Comparison of ENCODE assay signal across 8 mouse cellular contexts in the genomic region with DNA sequence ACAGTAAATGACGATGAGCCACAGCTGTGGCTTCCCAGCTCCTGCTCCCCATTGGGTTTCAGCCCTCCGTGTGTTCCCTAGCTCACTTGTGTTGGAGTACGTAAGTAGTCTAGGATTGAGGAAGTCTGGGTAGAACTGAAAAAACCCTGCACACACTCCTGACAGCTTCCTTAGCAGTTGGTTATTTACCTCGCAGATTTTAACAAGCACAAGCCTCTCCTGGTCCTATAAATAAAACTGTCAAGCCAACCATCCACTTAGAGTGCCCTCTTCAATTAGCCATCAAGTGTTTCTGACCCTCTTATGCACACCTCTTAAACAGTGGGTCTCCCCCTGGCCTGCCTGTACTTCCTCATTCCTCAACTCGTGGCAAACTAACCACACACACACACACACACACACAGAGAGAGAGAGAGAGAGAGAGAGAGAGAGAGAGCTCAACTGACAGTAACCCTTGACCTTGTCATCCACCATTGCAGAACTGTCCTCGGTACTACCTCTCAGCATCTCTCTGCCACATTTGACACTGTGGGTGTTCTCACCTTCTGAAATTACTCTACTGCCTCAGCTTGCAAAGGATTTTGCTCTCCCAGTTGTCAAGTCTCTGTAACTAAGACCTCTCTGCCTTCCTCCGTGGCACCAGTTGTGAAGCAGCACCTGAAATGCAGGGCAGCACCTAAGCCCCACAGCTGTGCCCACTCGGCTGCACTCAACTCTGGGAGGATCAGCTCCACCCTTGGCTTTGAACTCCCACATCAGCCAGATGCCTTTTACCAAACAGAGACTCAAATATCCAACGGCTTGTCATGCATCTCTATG. TPM values are rescaled to one million over a fixed set of nuclear protein-coding genes. Genes with fewer than 3 reads are reported as not detected.
DNase-seq lines count a peak whose midpoint lies in the region; ATAC-seq lines count a peak whose summit lies in the region.

No protein-coding gene starts in this region.

- H3K4me2 ChIP-seq in embryonic facial prominence, embryonic 14.5 days (ENCODE audit: low read depth, low read length): peak overlapping the region; percentile 82
- peak overlapping the region; percentile 93 for H3K4me2 ChIP-seq in intestine, embryonic 14.5 days (ENCODE audit: low read length)

- no peak overlapping the region for H3K9ac ChIP-seq in embryonic facial prominence, embryonic 14.5 days (ENCODE audit: low read depth, low read length)
- H3K9ac ChIP-seq in intestine, embryonic 14.5 days (ENCODE audit: low read length): no peak overlapping the region; the same call in 1 of the 2 replicates

- H3K9me3 ChIP-seq in embryonic facial prominence, embryonic 14.5 days (ENCODE audit: control insufficient read depth, low read length): peaks cover 7% of the 10 kb centered on the region; the same call in 1 of the 2 replicates
- peaks cover 5% of the 10 kb centered on the region; the same call in 1 of the 2 replicates for H3K9me3 ChIP-seq in intestine, embryonic 14.5 days (ENCODE audit: control insufficient read depth, low read length)
- peaks cover 4% of the 10 kb centered on the region; the same call in 1 of the 2 replicates for H3K9me3 ChIP-seq in megakaryocyte, embryonic 14.5 days

- ATAC-seq in embryonic facial prominence, embryonic 14.5 days (ENCODE audit: low read depth): no peak
- ATAC-seq in intestine, embryonic 14.5 days (replicated peaks; ENCODE audit: low FRiP score, low TSS enrichment, low read depth): no peak

- 61% methylated on average over 9 of the region's 9 CpGs for WGBS in embryonic facial prominence, embryonic 14.5 days
- WGBS in intestine, embryonic 14.5 days: 59% methylated on average over 9 of the region's 9 CpGs

- peak overlapping the region; percentile 79; the same call in 1 of the 2 replicates for H3K27ac ChIP-seq in embryonic facial prominence, embryonic 14.5 days (replicated peaks; ENCODE audit: low read depth, low read length)
- peak overlapping the region; percentile 83 for H3K27ac ChIP-seq in intestine, embryonic 14.5 days (ENCODE audit: low read depth)

- DNase-seq in heart, adult 11 months: peak; percentile 91
- DNase-seq in heart, postnatal 14 days: no peak
- DNase-seq in embryonic facial prominence, embryonic 14.5 days (ENCODE audit: low spot score): no peak
- peak; percentile 51 for DNase-seq in intestine, embryonic 14.5 days (ENCODE audit: low spot score)
- DNase-seq in telencephalon, adult 2 months (ENCODE audit: low read depth, low spot score): peak; percentile 17
- DNase-seq in right cerebral cortex, postnatal 36 days (ENCODE audit: low spot score in 2 of 2): no peak
- DNase-seq in embryo, embryonic 10 days (ENCODE audit: low spot score): no peak

- H3K4me3 ChIP-seq in embryonic facial prominence, embryonic 14.5 days (ENCODE audit: low read depth, low read length): peak overlapping the region; percentile 97
- 0 out of 2 replicates have a peak overlapping the region, but pooled peaks have one; percentile 86 for H3K4me3 ChIP-seq in intestine, embryonic 14.5 days (ENCODE audit: low read depth, low read length)
- peak overlapping the region; percentile 92 for H3K4me3 ChIP-seq in megakaryocyte, embryonic 14.5 days (replicated peaks)

- H3K36me3 ChIP-seq in embryonic facial prominence, embryonic 14.5 days (ENCODE audit: control insufficient read depth, insufficient read depth, low read length): peaks cover 5% of the 10 kb centered on the region; the same call in 1 of the 2 replicates
- H3K36me3 ChIP-seq in intestine, embryonic 14.5 days (ENCODE audit: control insufficient read depth, insufficient read depth, low read length): 0 out of 2 replicates have a peak, but pooled peaks cover 4% of the 10 kb centered on the region
- H3K36me3 ChIP-seq in megakaryocyte, embryonic 14.5 days (replicated peaks; ENCODE audit: low read length): no peaks in the 10 kb centered on the region

- intact Hi-C loops in heart, postnatal 14 days (cut with DNase I): no loop called here

- no peaks in the 10 kb centered on the region for H3K27me3 ChIP-seq in embryonic facial prominence, embryonic 14.5 days (replicated peaks; ENCODE audit: control insufficient read depth, insufficient read depth, low read length)
- H3K27me3 ChIP-seq in intestine, embryonic 14.5 days (replicated peaks; ENCODE audit: control insufficient read depth, insufficient read depth, low read length): no peaks in the 10 kb centered on the region
- peaks cover 38% of the 10 kb centered on the region for H3K27me3 ChIP-seq in megakaryocyte, embryonic 14.5 days (replicated peaks)

- H3K4me1 ChIP-seq in embryonic facial prominence, embryonic 14.5 days (ENCODE audit: control insufficient read depth, insufficient read depth, low read length): peaks cover 18% of the 10 kb centered on the region
- H3K4me1 ChIP-seq in intestine, embryonic 14.5 days (replicated peaks; ENCODE audit: control insufficient read depth, insufficient read depth, low read length): peaks cover 21% of the 10 kb centered on the region
- H3K4me1 ChIP-seq in megakaryocyte, embryonic 14.5 days: peaks cover 34% of the 10 kb centered on the region

RNA-seq across cellular contexts. Expression of a gene that starts 15.7 kb away (rescaled TPM):
- 10 to 100 TPM; 60.8 to 66.6 TPM for total RNA-seq in heart, postnatal 14 days (2021)
- 16.7 and 20.0 TPM in 2 replicates for polyA plus RNA-seq in embryonic facial prominence, embryonic 14.5 days (2014; fragmentation: Nextera tagmentation; extraction: Ambion mirVana)
- 23.5 and 28.3 TPM in 2 replicates for polyA plus RNA-seq in intestine, embryonic 14.5 days (2014; fragmentation: Nextera tagmentation; extraction: Ambion mirVana)
- 3.3 and 6.2 TPM in 2 replicates for polyA plus RNA-seq in megakaryocyte, embryonic 14.5 days (2012; ENCODE audit: insufficient read depth, low replicate concordance)

Comparison
In these comparisons a context has a peak if more than half of its experiments do, and no peak if none do; other contexts are left out.
1. DNase-seq: peak in heart, adult 11 months (single experiment), intestine, embryonic 14.5 days (single experiment) and telencephalon, adult 2 months (single experiment); none in heart, postnatal 14 days (0 of 2), embryonic facial prominence, embryonic 14.5 days (single experiment), right cerebral cortex, postnatal 36 days (0 of 2) and embryo, embryonic 10 days (single experiment).
2. Peak in every context shown above with its lines, with median percentiles within 50 percentile points of each other: H3K4me3 ChIP-seq.